Mouse (Mus musculus) right cerebral cortex, postnatal 14 days (tissue): ENCODE results near the gene Tanc1.
A peak's percentile ranks its signal among the peaks of the same experiment; 100 is the strongest.
"Not testable (repeated sequence)": the region's sequence is repeated elsewhere in the genome, so short reads cannot be mapped to it uniquely, and the experiment has no call there.

Experiments
- DNase-seq: peaks from one replicate; pipeline ENCODE4 v3.0.0; 2022

Gene Tanc1

DNA sequence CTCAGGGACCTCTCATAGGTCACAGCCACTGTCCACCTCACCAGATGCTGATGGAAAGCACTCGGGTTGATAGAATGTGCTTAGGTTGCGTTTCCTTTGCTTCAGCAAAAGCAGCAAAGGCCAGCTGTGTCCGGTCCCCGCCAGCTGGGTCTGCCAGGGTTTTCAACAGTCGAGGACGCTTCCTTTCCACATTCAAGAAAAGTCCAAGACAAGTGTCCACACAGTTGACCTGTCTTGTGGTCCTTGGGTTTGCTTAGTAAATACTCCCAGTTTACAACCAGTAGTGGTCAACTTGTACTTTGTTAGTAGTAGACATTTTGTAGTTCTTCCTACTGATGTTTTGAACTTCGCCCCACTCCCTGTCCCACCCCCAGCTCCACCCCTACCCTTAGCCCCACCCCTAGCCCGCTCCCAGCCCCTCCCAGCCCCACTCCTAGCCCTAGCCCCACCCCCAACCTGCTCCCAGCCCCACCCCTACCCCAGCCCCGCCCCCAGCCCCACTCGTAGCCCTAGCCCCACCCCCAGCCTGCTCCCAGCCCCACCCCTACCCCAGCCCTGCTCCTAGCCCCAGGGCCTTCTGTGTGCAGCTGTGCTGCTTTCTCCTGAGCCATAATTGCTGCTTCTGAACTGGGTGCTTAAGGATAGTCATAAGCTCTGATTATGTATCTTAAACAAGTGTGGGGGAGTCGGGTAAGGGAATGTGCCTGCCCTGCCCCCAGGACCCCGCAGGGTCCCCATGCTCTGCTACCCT is 229.5 kb downstream of the Tanc1 start:
- DNase-seq, result no peak

DNA sequence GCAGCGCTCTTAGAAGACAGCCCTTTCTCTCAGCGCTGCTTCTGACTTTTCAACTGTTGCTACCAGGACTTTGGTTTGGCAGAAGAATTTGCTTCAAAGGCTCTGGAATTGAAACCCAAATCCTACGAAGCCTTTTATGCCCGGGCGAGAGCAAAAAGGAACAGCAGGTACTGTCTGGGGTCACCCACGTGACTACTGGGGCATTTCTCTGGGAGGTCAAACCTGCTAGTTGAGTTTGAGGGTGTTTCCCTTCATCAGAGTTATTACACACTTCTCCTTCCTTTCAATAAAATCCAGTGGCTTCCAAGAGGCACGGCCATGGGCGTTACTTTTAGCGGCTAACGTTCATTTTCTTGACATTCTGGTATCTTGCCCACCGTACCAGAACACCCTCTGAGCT is 230.1 kb downstream of the Tanc1 start:
- no peak for DNase-seq

DNA sequence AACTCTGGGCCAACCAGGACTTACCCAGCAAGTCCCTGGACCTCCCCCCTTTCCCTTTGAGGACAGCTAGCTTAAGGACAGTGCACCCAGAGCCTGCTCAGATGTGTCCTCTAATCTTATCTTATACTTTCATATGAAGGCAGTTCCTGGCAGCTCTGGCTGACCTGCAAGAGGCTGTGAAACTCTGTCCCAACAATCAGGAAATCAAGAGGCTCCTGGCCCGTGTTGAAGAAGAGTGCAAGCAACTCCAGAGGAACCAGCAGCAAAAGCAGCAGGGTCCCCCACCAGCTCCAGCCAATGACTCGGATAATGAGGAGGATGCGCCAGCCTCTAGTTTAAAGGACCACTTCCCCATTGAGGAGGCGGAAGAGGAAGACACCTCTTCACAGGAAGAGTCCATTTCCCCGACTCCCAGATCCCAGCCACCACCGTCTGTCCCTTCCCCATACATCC is 230.7 kb downstream of the Tanc1 start:
- DNase-seq, result no peak

DNA sequence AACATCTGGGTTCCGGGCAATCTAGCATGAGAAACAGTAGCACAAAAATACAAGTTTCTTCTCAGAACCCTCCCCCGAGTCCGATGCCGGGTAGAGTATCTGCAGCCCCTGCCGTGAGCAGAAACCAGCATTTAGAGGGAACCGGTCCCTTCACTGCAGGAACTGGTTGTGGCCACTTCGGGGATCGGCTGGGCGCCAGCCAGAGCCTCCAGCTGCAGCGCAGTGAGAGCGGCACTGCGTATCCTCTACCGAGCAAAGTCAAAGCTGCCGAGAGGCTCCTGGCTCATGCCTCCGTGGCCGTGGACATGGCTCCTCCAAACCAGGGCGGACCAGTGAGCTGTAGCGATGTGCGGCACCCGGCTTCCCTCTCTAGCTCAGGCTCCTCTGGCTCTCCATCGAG is 231.3 kb downstream of the Tanc1 start:
- DNase-seq, result no peak

DNA sequence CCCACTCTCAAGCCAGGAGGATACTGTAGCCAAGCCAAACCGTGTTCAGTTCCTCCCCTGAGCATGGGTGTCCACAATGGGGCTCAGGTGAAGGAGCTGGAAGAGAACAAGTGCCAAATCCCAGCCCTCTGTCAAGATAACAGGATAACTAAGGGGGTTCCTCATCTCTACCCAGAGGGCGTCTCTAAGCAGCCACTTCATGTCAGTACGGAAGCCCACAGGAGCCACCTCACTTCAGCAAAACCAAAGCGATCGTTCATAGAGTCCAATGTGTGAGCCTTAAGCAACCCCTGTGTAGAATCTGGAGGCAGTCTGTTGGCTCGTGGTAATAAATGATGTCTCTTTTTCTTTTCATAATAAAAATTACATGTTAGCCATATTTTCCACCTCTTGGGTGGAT is 232.0 kb downstream of the Tanc1 start:
- no peak for DNase-seq

DNA sequence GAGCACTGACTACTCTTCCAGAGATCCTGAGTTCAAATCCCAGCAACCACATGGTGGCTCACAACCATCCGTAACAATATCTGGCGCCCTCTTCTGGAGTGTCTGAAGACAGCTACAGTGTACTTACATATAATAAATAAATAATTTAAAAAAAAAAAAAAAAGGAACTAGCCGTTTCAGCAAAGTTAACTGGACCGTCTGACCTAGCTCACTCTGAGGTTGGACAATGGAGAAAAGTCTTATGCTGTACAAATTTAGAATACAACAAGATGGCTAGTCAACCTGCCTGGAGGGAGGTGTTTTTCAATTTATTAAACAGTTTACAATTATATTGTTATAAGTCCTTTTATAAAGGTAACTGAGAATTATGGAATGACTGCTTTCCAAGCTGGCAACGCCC is 240.0 kb downstream of the Tanc1 start:
- not testable (repeated sequence) for DNase-seq

DNA sequence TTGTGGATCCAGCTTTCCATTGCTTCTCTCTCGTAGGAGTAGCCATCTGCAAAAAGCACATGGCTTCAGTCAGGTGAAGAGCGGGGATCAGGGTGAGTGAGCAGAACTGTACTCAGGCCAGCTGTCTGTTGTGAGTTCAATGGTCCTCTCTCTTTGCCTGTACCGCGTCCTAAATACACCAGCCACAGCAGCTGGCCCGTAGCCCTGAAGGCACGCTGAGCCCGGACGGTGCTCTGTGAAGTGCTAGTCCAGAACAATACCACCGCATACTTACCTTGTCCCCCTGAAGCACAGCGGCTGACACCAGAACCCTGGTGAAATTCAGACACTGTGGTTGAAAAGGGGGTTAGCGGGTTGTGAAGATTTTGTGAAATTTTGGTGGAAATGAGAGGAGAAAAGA is 241.1 kb downstream of the Tanc1 start:
- DNase-seq, result no peak

DNA sequence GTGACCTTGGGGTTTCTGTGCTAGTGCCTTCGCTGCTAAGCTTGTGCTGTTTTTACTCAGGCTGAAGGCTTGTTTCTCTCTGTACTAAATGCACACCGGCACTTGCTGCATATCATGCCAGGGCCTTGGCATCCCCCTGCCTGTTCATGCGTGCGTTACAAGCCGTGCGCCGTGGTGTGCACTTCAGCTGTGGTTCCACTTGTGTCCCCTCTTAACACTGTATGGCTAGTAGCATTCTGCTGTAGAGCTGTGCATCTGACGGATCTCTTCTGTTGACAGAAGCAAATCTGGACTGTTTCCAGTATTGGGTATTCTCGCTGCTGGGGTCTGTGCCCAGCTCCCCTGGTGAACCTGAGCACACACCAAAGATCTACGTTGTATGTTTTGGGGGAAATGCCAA is 241.7 kb downstream of the Tanc1 start:
- no peak for DNase-seq

DNA sequence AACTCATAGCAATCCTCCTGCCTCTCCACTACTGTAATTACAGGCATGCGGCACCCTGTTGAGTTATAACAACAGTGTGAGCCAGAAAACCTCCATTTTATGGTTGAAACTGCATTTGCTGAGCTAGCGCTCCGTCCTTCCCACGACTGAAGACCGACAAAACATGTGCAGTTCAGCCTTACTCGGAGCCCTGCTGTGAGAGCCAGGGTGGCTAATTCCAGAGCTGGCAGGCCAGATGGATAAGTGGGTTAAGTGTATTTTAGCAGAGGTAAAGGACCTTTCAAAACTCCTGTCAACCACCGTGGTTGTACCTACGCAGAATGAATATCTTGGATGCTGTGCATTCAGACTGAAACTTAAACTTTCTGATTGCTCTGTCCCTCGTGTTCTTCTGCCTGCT is 242.5 kb downstream of the Tanc1 start:
- DNase-seq, result no peak

DNA sequence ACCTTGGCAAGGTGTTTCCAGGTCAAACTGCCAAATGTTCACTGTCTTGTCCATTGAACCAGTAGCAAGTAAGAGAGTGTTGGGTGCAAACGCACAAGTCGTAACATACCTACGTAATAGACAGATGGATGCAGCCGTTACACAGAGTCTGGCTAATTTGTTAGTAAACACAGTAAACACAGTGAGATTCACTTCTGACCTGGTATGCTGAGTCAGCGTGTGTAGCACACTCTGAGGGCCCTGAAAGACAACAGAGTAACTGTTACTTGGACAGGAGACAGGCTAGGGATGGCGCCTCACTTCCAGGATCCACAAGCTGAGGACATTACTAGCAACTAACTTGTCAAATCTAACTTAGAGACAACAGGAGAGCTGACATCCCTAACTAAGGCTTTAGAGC is 250.8 kb downstream of the Tanc1 start:
- no peak for DNase-seq

DNA sequence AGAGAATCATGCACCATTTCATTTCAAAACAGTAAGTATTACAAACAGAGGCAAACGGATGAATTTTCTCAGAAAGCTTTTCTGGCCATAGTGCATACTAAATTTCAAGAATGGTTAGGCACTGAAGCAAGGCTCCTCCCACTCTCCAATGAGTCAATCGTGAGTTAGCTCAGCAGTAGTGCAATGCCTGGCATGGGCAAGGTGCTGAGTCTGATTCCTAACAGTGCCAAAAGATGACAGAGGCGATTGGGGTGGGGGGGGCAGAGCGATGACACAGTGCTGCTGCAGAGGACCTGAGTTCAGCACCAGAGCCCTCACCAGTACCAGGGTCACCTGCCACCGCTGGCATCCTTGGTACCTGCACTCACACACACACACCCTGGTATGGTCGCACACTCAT is 258.7 kb downstream of the Tanc1 start:
- DNase-seq, result no peak

DNA sequence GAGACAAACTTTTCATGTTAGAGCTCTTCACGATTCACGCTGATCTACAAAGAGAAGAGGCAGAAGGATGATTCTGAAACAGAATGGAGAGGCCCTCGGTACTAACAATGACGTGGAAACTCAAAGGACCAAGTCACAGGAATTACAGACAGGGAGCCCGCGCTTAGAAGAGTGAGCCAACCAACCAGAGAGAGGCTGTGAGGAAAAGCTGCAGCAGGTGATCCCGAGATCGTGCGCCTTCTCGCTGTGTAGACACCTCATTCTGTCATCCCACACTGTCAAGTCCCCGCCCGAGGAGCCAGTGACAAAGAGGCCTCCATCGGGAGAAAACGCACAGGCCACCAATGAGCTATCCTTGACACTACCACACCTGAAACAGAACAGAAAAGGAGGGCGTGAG is 264.6 kb downstream of the Tanc1 start:
- no peak for DNase-seq

DNA sequence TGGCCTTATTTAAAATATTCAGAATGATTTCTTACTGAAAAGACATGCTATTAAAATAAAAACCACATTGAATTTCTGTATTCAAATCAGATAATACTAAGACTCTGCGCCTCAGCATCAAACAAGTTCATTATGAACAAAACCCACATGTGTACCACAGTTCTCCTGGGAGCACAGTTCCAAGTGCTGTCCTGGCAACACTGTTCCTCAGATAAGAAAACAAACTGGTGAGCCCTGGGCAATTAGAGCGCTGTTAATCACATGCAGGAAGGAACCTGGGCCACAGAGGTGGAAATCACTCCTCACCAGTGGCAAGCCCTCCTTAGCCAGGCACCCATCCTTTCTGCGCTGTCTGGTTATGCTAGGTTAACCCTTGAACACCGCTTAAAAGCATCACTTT is 265.5 kb downstream of the Tanc1 start:
- no peak for DNase-seq

DNA sequence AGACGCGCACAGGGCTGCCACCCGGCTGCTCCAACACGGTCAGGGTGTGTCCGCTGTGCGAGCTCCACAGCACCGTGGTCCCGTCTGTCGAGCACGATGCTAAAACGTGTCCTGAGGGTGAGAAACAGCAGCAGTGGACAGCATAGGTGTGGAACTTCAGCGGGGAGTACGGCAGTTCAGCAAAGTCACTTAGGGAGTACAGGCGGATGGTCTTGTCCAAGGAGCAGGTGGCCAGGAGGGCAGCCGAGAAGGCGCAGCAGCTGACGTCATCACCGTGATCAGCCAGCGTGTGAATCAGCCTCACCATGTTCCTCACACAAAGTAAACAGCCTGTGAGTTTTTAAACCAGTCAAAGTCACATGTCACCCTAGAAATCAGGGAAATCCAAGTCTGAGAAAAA is 266.4 kb downstream of the Tanc1 start:
- no peak for DNase-seq

DNA sequence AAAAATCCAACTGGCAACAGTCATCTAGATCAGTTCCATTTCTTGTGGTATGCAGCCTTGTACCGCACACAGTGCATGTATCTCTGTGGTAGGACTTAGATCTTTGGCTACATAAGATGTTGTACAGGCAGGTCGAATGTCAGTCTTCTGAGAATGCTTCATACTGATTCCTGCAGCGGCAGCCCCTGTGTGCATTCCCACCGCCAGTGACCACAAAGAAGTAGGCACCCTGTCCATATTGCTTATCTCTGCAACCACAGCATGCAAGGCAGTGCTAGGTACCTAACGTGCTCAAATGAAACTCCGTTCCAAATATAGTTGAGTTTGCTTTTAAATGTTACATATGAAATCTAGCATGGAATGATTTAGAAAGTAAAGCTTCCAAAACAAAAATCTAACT is 269.6 kb downstream of the Tanc1 start:
- DNase-seq, result no peak

DNA sequence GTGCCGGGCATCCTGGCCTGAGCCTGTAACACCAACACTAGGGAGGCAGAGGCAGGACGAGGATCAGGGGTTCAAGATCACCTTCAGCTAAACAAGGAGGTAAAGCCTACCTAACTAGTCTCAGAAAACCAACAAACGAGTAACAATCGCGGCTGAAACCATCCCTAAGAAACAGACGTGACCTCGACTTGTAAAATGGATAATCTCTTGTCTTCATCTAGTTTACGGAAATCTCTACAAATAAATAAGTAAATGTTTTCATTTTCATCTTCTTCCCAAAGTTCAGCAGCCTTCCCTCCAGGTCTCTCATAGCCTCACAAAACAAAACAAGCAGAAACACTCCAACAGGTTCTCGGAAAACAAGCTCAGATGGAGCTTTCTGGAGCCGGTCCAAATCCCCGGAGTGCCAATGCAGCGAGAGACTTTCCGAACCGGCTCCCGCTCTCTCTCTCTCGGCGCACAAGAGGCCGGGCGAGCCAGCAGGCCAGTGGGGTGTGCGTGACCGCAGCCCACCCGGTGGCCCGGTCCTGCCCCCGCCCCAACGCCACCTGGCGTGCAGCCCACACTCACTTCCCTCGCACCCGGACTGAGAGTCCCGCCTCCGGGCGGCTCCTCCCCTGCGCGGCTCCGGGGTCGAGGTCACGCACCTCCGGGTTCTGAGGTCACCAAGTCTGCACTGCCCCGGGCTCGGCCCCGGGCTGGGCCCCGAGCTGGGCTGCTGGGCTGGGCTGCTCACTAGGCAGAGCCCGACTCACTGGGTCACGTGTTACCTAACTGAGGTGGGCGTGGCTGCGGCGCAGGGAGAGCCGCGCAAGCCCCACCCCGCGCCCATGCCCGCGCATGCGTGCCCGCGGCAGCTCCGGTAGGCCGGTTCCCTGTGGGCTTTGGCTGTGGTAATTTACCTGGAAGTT is 270.2 kb downstream of the Tanc1 start, which contains the start of gene Wdsub1:
Wdsub1 (minus strand) TSS at position 761 of the 911 bp plus-strand sequence.
- peak; percentile 92 for DNase-seq

DNA sequence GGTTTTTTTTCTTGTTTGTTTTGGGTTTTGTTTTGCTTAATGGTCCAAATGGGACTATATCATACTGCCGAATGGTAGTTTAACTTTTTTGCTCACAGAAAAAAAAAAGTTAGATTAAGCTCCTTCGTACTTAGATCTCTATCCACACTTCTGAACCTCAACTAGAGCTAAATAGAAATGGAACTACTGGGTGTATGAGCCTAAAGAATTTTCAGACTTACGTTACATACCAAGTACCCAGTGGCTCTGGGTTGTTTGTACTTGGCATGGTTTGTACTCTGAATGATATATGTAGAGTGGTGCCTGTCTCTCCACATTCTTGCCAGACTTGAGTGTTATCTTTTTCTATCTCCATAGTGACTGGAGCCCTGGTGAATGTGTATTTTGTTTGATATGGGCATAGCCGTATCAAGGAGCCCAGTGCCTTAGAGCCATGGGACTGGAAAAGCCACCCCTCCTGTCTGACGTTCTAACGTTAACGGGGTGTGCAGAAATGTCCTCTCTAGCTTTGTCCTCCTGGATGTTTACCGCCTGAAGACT is 271.0 kb downstream of the Tanc1 start:
- DNase-seq, result no peak

DNA sequence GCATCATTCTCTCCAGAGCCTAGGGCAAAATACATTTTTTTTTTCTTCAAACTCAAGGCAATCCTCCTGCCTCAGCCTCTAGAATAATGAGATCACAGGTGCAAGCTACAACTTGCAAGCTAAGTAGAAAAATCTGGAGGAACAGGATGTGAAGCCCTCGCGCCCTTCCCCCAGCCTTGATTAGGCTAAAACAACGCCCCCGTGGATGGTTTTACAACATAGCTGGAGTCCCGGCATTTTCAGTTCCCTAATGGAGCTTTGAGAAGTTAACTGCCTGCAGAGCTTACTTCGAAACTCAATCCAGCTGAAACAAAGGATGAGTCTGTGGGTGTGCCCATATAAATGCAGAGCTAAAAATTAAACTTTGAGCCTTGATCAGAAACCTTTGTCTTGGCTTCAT is 277.9 kb downstream of the Tanc1 start:
- no peak for DNase-seq
